Mouse (Mus musculus): ENCODE results near the gene Ugt1a9.

Ugt1a9 gene

GRCm38 (mm10) chr1:88258881-88259642 lies 188.5 kb downstream of the Ugt1a9 start:
- DNase-seq (ENCODE audit: low read depth, low spot score) = no peak

DNA sequence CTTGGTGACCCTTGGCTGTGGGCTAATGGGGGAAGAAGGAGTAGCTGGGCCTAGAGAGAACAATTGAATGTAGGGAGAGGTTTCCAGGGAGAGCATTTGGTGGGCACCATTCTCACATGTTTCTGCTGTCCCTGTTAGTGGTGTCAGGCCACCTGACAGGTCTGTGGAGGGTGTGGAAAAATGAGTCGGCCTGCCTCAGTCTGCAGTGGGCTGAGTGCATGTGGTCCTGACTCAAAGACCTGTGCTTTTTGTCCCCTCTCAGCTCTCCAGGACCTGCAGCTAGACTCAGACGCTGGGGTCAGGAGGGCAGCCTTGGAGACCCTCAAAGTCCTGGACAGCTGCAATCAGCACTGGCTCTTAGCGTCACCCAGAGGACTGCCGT lies 189.0 kb downstream of the Ugt1a9 start:
- DNase-seq (ENCODE audit: low read depth, low spot score) = no peak

GRCm38 (mm10) chr1:88260114-88260513 lies 189.5 kb downstream of the Ugt1a9 start:
- DNase-seq (ENCODE audit: low read depth, low spot score) = no peak

DNA sequence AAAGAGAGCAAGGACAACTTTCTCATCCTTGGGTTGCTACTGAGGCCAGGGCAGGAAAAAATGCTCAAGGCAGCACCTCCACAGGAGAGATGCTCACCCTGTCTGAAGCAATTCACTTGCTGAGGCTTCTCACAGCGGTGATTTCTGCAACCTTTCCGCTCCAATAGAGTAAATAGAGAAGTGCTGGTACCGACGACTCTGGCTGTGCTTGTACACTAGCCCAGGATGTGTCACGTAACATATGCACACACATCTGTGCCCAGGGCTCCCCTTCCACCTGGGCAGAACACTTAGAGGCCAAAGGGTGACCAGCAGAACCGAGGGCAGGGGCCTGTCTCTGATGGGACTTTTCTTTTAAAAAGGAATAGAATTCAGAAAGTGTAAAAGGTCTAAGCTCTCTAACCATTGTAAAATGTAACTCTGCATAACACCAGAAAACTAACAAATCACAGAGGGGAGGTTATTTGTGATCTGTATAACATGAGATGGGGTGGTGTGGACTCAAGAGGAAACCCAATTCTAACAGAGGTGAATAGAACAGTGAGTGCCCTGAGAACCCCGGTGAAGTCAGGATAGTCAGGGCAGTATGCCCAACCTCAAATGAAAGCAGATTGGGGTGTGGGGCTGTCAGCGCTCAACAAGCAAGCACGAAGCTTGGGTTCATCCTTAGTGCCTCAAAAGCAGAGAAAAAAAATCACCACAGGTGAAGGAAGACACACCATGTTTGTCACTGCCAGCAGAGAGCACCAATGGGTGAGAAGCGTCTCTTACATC lies 190.2 kb downstream of the Ugt1a9 start:
- DNase-seq (ENCODE audit: low read depth, low spot score) = no peak

DNA sequence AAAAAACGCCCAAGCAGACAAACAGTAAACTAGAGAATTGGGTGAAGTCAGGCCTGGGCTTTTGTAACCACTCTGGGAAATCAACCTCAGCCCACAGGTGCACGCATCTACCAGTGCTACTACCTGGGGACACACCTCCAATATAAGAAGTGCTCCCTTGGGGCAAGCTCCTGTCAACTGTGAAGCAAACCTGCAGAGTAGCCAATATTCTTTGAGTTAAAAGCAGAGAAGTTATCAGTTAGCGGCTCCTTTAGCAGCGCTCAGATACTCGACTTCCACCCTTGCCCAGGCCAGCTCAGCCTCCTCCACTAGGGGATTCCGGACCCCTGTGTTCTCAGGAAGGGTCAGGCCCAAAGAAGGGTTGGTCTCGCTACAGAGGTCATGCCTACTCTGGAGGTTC lies 191.1 kb downstream of the Ugt1a9 start:
- DNase-seq (ENCODE audit: low read depth, low spot score) = no peak

DNA sequence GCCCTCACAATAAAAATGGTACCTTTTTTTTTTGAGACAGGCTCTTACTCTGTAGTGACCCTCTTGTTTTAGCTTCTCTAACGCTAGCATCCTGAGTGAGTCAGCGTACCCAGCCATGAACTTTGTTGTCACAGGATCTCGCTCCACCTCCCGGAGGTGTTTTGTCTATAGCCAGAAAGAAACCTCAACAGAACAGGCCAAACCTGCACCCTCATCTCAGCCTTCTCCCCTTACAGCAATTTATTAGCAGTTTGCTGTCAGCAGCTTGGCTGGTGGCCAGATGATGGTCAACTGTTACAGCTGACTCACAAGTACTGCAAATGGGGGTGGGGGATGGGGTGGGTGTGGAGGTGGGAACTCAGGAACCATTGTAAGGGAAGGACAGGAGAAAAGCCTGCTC lies 191.7 kb downstream of the Ugt1a9 start:
- no peak for DNase-seq (ENCODE audit: low read depth, low spot score)

DNA sequence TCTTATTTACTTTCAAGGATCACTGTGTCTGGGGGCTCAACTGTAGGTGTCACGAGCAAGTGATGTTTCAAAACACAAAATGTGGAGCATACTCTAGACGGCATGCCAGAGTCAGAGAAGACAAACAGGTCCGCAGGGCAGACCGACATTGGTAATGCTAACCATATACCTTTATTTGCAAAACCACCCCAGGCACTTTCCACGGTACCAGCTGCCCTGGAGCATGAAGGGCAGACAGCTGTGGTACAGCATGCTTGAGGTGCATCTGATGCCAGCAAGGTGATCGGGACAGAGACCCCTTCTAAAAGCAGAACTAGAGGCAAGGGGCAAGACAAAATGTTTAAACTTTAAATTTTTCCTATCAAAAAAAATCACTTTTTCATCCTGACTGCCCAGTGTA lies 192.4 kb downstream of the Ugt1a9 start:
- DNase-seq (ENCODE audit: low read depth, low spot score) = no peak

DNA sequence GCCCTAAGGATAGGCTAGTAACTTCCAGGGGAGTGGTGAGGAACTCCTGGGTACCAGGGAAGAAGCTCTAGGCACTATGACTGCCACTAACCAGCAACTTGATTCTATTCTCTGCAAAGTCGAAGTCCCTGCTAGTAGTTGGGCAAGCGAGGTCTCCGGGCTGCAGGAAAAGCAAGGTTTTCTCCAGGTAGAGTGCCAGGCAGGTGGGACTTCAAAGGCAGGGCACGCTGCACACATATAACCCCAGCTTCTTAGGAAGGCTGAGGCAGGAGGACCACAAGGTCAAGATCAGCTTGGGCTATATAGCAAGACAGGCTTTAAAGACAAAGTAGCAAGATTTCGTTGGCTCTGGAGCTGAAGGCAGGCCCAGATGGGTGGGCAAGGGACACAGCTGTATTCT lies 193.2 kb downstream of the Ugt1a9 start:
- no peak for DNase-seq (ENCODE audit: low read depth, low spot score)

DNA sequence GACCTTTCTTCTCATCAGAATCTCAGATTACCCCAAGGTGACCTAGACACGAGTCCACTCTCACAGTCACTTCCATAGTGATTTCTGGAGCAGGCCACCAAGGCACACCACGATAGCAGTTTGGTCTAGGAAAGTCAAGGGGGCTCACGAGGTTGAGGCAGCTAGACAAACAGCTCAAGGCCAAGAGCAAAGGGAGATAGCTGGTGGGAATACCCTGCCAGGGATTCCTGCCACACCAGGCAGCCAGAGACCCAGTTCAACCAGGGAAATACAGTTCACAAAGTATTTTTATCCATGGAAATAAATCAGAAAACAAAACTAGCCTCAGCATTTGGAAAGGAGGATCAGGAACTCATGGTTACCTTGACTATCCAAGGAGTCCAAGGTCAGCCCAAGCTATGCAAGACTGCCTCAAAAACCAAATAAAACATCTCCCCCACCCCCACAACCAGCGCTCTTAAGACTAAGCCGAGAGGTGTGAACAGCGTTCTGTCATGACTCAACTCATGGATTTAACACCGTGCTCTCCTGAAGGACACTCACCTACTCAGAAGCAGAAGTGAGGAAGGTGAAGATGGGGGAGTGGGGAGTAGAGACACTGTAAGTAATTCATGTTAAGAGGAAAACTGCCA lies 193.8 kb downstream of the Ugt1a9 start:
- no peak for DNase-seq (ENCODE audit: low read depth, low spot score)

DNA sequence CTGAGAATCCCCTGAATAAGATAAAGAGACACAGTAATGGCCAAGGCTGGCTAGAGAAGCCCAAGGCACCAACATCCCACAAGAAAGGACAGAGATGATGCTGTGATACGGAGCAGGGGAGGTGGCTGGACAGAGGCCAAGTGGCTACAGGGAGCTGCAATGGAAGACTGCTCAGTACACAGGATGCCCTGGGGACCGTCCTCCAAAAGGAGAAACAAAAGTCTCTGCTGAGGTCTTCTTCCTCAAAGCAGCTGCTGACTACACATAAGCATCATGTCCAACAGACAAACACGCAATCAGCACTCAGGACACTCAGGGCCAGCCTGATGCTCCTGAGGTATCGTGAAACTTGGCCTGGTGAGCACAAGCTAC lies 194.3 kb downstream of the Ugt1a9 start:
- DNase-seq (ENCODE audit: low read depth, low spot score) = no peak

GRCm38 (mm10) chr1:88266123-88266522 lies 195.5 kb downstream of the Ugt1a9 start:
- DNase-seq (ENCODE audit: low read depth, low spot score) = no peak

DNA sequence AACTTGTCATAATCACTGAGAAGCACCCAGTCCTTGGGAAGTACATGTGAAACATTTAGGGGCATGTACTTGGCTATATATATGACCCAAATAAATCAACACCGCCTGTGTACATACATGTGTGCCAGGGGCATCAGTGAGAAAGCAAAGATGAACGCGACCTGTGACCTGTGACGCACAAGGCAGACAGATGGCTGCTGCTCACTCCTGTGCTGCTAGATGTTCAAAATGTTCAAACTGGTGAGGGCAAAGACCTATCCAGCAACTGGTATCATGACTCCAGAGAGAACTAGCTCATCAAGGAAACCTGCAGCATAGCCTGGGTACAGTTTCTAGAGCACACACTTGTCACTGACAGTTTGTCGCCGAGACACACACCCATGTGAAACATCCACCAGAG lies 196.9 kb downstream of the Ugt1a9 start:
- DNase-seq (ENCODE audit: low read depth, low spot score) = no peak

GRCm38 (mm10) chr1:88268070-88268469 lies 197.5 kb downstream of the Ugt1a9 start:
- no peak for DNase-seq (ENCODE audit: low read depth, low spot score)

Measured in CD4-positive helper T cell, adult 2 months (primary cell).